Mouse (Mus musculus) MEL (cell line): ENCODE measurements at regions not wholly inside any gene's neighbourhood (a gene's known extent, or its start where the extent isn't known, plus 50 kb on each side); places are given as distances from the start of the nearest gene placed in this dataset.

Experiments used
- DNase-seq: peaks from one replicate; pipeline ENCODE4 v3.0.0; 2011; ENCODE audit warnings: low read depth, low spot score
- H3K27ac ChIP-seq: 2 replicates; pipeline ENCODE4 v1.5.1; 2012; ENCODE audit warnings: low read depth, mild to moderate bottlenecking, control low read depth, low read length, moderate library complexity; ENCODE audit not compliant: control insufficient read depth
- H3K27me3 ChIP-seq, 2 experiments: fragments of 150-350 bp in 1 of 2; sonication (generic) in 1 of 2; 2 replicates each; pipeline ENCODE4 v1.6.1; 2012; ENCODE audit warnings: low read length in 2 of 2, mild to moderate bottlenecking in 2 of 2, improper control_type of control experiment in 1 of 2, moderate library complexity in 1 of 2; ENCODE audit not compliant: insufficient read depth in 2 of 2, control insufficient read depth in 1 of 2
- H3K36me3 ChIP-seq, 2 experiments: 2 replicates each; pipeline ENCODE4 v1.6.1; 2012 to 2014; ENCODE audit warnings: low read length in 2 of 2, improper control_type of control experiment in 1 of 2, inconsistent platforms in 1 of 2, mild to moderate bottlenecking in 1 of 2; ENCODE audit not compliant: insufficient read depth in 2 of 2, control insufficient read depth in 1 of 2
- H3K4me1 ChIP-seq, 2 experiments: fragments of 150-350 bp in 1 of 2; sonication (generic) in 1 of 2; 2 replicates each; pipeline ENCODE4 v1.6.1; 2012; ENCODE audit warnings: low read length in 2 of 2, improper control_type of control experiment in 1 of 2, mild to moderate bottlenecking in 1 of 2; ENCODE audit not compliant: insufficient read depth in 2 of 2, control insufficient read depth in 1 of 2
- H3K4me3 ChIP-seq, 2 experiments: fragments of 150-350 bp in 1 of 2; sonication (generic) in 1 of 2; 2 replicates each; pipeline ENCODE4 v1.5.1; 2012; ENCODE audit warnings: low read depth in 2 of 2, low read length in 2 of 2, mild to moderate bottlenecking in 2 of 2, moderate library complexity in 2 of 2, control low read depth in 1 of 2, improper control_type of control experiment in 1 of 2; ENCODE audit not compliant: control insufficient read depth in 1 of 2, insufficient read depth in 1 of 2
- H3K79me2 ChIP-seq: 2 replicates; pipeline ENCODE4 v1.6.1; 2012; ENCODE audit warnings: mild to moderate bottlenecking, low read length, moderate library complexity; ENCODE audit not compliant: control insufficient read depth, poor library complexity, insufficient read depth
- H3K9ac ChIP-seq: 2 replicates; pipeline ENCODE4 v1.6.1; 2012; ENCODE audit warnings: low read depth, mild to moderate bottlenecking, control low read depth, low read length, moderate library complexity; ENCODE audit not compliant: control insufficient read depth, poor library complexity, severe bottlenecking
- H3K9me3 ChIP-seq: fragments of 150-350 bp; sonication (generic); replicated peaks from 2 replicates; pipeline ENCODE4 v1.6.1; 2012; ENCODE audit warnings: mild to moderate bottlenecking, low read length, improper control_type of control experiment, moderate library complexity; ENCODE audit not compliant: insufficient read depth
- CHD1 ChIP-seq: IDR thresholded peaks from 2 replicates; pipeline ENCODE4 v1.6.1; 2012; ENCODE audit warnings: low read depth, mild to moderate bottlenecking, inconsistent platforms, low read length, improper control_type of control experiment
- CTCF ChIP-seq, 3 experiments: IDR thresholded peaks in 2 of 3; conservative IDR thresholded peaks in 1 of 3; 2 replicates each; pipeline ENCODE4 v1.5.1; 2011 to 2012; ENCODE audit warnings: low read length in 3 of 3, low read depth in 2 of 3, mild to moderate bottlenecking in 2 of 3, improper control_type of control experiment in 1 of 3, inconsistent platforms in 1 of 3, mixed read lengths in 1 of 3, moderate library complexity in 1 of 3; ENCODE audit not compliant: control insufficient read depth in 1 of 3, insufficient read depth in 1 of 3, poor library complexity in 1 of 3, severe bottlenecking in 1 of 3
- GABPA ChIP-seq: IDR thresholded peaks from 2 replicates; pipeline ENCODE4 v1.6.1; 2012; ENCODE audit warnings: low read depth, mild to moderate bottlenecking, inconsistent platforms, low read length, improper control_type of control experiment, moderate library complexity
- GATA1 ChIP-seq: IDR thresholded peaks from 2 replicates; pipeline ENCODE4 v1.6.1; 2011; ENCODE audit warnings: low read depth, low read length, improper control_type of control experiment
- HCFC1 ChIP-seq: IDR thresholded peaks from 2 replicates; pipeline ENCODE4 v1.6.1; 2012; ENCODE audit warnings: low read depth, mild to moderate bottlenecking, inconsistent platforms, low read length, improper control_type of control experiment, moderate library complexity
- MAZ ChIP-seq: IDR thresholded peaks from 2 replicates; pipeline ENCODE4 v1.6.1; 2012; ENCODE audit warnings: low read depth, mild to moderate bottlenecking, inconsistent platforms, low read length, improper control_type of control experiment
- MEF2A ChIP-seq: IDR thresholded peaks from 2 replicates; pipeline ENCODE4 v1.6.1; 2014; ENCODE audit warnings: low read depth, mild to moderate bottlenecking, inconsistent platforms, low read length, improper control_type of control experiment; ENCODE audit not compliant: poor library complexity, insufficient replicate concordance, severe bottlenecking; ENCODE audit errors: extremely low read depth
- MXI1 ChIP-seq: IDR thresholded peaks from 2 replicates; pipeline ENCODE4 v1.6.1; 2011; ENCODE audit warnings: mild to moderate bottlenecking, low read depth, low read length, improper control_type of control experiment
- MYB ChIP-seq: IDR thresholded peaks from 2 replicates; pipeline ENCODE4 v1.6.1; 2011; ENCODE audit warnings: mild to moderate bottlenecking, low read depth, low read length, improper control_type of control experiment
- MYC ChIP-seq: IDR thresholded peaks from 2 replicates; pipeline ENCODE4 v1.6.1; 2011; ENCODE audit warnings: low read depth, mild to moderate bottlenecking, low read length, improper control_type of control experiment, moderate library complexity
- NELFE ChIP-seq: IDR thresholded peaks from 2 replicates; pipeline ENCODE4 v1.6.1; 2011; ENCODE audit warnings: low read depth, low read length, improper control_type of control experiment
- NRF1 ChIP-seq: IDR thresholded peaks from 2 replicates; pipeline ENCODE4 v1.6.1; 2014; ENCODE audit warnings: low read depth, mild to moderate bottlenecking, inconsistent platforms, low read length, improper control_type of control experiment, moderate library complexity; ENCODE audit not compliant: poor library complexity, insufficient read depth, severe bottlenecking
- POLR2A ChIP-seq, 2 experiments: IDR thresholded peaks; 2 replicates each; pipeline ENCODE4 v1.6.1; 2011 to 2012; ENCODE audit warnings: low read length in 2 of 2, mild to moderate bottlenecking in 2 of 2, control low read depth in 1 of 2, improper control_type of control experiment in 1 of 2, low read depth in 1 of 2, moderate library complexity in 1 of 2; ENCODE audit not compliant: control insufficient read depth in 1 of 2, insufficient read depth in 1 of 2, poor library complexity in 1 of 2
- POLR2AphosphoS2 ChIP-seq: IDR thresholded peaks from 2 replicates; pipeline ENCODE4 v1.6.1; 2011; ENCODE audit warnings: low read length, improper control_type of control experiment
- POLR2AphosphoS5 ChIP-seq: IDR thresholded peaks from 2 replicates; pipeline ENCODE4 v1.6.1; 2012; ENCODE audit warnings: low read depth, borderline replicate concordance, mild to moderate bottlenecking, inconsistent platforms, low read length, moderate library complexity, mixed read lengths
- RAD21 ChIP-seq: IDR thresholded peaks from 2 replicates; pipeline ENCODE4 v1.6.1; 2011; ENCODE audit warnings: mild to moderate bottlenecking, low read depth, low read length, improper control_type of control experiment
- RCOR1 ChIP-seq: IDR thresholded peaks from 2 replicates; pipeline ENCODE4 v1.6.1; 2012; ENCODE audit warnings: low read depth, mild to moderate bottlenecking, inconsistent platforms, low read length, improper control_type of control experiment
- SMC3 ChIP-seq: IDR thresholded peaks from 2 replicates; pipeline ENCODE4 v1.6.1; 2011; ENCODE audit warnings: low read depth, low read length, improper control_type of control experiment
- TCF12 ChIP-seq: IDR thresholded peaks from 2 replicates; pipeline ENCODE4 v1.6.1; 2014; ENCODE audit warnings: low read depth, mild to moderate bottlenecking, inconsistent platforms, low read length, improper control_type of control experiment, moderate library complexity
- UBTF ChIP-seq: IDR thresholded peaks from 2 replicates; pipeline ENCODE4 v1.6.1; 2012; ENCODE audit warnings: low read depth, mild to moderate bottlenecking, inconsistent platforms, low read length, improper control_type of control experiment, moderate library complexity, borderline replicate concordance; ENCODE audit not compliant: insufficient read depth
- USF2 ChIP-seq, 2 experiments: IDR thresholded peaks; 2 replicates each; pipeline ENCODE4 v1.6.1; 2011 to 2012; ENCODE audit warnings: improper control_type of control experiment in 2 of 2, low read length in 2 of 2, borderline replicate concordance in 1 of 2, inconsistent platforms in 1 of 2, low read depth in 1 of 2, mild to moderate bottlenecking in 1 of 2; ENCODE audit not compliant: insufficient read depth in 1 of 2
- ZC3H11A ChIP-seq: IDR thresholded peaks from 2 replicates; pipeline ENCODE4 v1.6.1; 2012; ENCODE audit warnings: low read depth, mild to moderate bottlenecking, inconsistent platforms, low read length, improper control_type of control experiment

DNA sequence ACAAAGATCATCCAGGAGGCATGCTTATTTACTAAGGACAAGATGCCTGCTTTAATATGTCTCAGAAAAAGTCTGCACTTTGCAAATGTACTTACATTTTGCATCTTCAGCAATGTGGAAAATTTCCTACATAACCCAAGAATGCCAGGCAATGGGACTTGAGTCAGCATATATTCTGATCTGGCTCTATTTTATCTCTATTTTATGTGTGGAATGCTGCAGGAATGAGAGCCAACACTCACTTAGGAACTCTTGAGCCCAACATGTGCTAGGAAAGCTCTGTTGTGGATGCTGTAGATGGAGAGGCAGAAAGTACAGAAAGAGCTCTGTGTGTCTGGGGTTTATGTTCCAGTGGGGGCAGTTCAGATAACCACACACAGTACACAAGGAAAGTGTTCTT lies 99.0 kb upstream of the Cd93 start:
- no peaks in the 10 kb centered on the region for H3K27me3 ChIP-seq
- DNase-seq = no peak
- no peaks in the 10 kb centered on the region for H3K79me2 ChIP-seq

GRCm38 (mm10) chr2:148537914-148538510 lies 94.6 kb upstream of the Cd93 start:
- Histone ChIP-seq H3K9ac (no peak overlapping the region), H3K4me1 (no peaks in the 10 kb centered on the region), H3K9me3 (no peaks in the 10 kb centered on the region), H3K27ac (no peak overlapping the region), H3K27me3 (no peaks in the 10 kb centered on the region), H3K36me3 (no peaks in the 10 kb centered on the region), H3K79me2 (no peaks in the 10 kb centered on the region), H3K4me3 (no peak overlapping the region)
- TF ChIP-seq MAZ = no peak
- no peak for TF ChIP-seq POLR2AphosphoS2
- TF ChIP-seq MEF2A = no peak
- TF ChIP-seq MYB = no peak
- TF ChIP-seq CHD1 = no peak
- no peak for TF ChIP-seq USF2 (IDR thresholded peaks at IDR 0.05; ENCODE audit: borderline replicate concordance in 1 of 2, insufficient read depth in 1 of 2, low read depth in 1 of 2, low read length in 2 of 2)
- no peak for TF ChIP-seq NRF1
- no peak for TF ChIP-seq MYC
- TF ChIP-seq RCOR1 = no peak
- no peak for DNase-seq

More for the DNA sequence above, 99.0 kb upstream of the Cd93 start:
- Histone ChIP-seq H3K9ac (no peak overlapping the region), H3K27ac (no peak overlapping the region), H3K4me1 (no peaks in the 10 kb centered on the region), H3K4me3 (no peak overlapping the region), H3K36me3 (no peaks in the 10 kb centered on the region), H3K9me3 (no peaks in the 10 kb centered on the region)
- TF ChIP-seq SMC3 (no peak), CTCF (IDR thresholded peaks at IDR 0.05 in 2 of 3, conservative IDR thresholded peaks at IDR 0.05 in 1 of 3; ENCODE audit: control insufficient read depth in 1 of 3, insufficient read depth in 1 of 3, low read depth in 2 of 3, low read length in 3 of 3, poor library complexity in 1 of 3, severe bottlenecking in 1 of 3) (no peak), GATA1 (no peak), MYC (no peak), TCF12 (no peak), MAZ (no peak), RCOR1 (no peak), RAD21 (no peak), POLR2AphosphoS5 (no peak), MXI1 (no peak), POLR2A (IDR thresholded peaks at IDR 0.05; ENCODE audit: control insufficient read depth in 1 of 2, insufficient read depth in 1 of 2, low read depth in 1 of 2, low read length in 2 of 2, poor library complexity in 1 of 2) (no peak), NRF1 (no peak), ZC3H11A (no peak), NELFE (no peak), MEF2A (no peak), HCFC1 (no peak), UBTF (no peak), GABPA (no peak)
